Mouse (Mus musculus): ENCODE measurements around the gene Mkrn1. TPM values are rescaled to one million over a fixed set of nuclear protein-coding genes. Genes with fewer than 3 reads are reported as not detected.
"Not testable (repeated sequence)": the region's sequence is repeated elsewhere in the genome, so short reads cannot be mapped to it uniquely, and the experiment has no call there.

The Mkrn1 gene
- polyA plus RNA-seq, 1 experiment from 2014 or later = 45.0 TPM

DNA sequence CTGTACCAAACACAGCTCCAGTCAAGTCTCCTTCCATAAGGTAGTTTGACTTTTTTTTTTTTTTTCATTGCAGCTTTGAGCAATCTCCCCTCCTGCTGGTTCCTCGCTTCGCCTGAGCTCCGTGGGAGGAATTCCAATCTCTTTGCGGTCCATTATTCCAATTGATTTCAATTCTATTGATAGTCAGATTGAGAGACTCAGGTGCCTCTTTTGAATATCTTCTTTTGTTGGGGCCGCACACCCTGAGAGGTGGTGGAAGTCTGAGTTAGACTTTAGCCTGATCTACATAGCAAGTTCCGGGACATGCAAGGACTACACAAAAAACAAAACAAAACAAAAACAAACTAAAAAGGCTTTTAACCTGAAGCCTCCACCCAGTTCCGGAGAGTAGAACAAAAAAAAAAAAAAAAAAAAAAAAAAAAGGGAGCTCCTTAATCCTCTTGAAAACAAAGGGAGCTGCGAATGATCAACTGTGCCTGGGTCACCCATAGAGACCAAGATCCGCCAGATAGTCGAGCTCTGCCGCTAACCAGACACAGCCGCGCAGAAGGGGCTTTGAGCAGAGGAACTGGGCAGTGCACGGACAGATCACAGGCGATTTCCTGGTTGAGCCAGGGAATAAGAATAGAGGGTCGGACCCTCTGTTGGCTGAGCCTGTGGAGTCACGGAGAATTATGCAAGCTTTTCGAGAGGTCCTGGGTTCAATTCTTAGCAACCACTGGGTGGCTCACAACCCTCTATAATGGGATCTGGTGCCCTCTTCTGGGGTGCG lies 25.7 kb upstream of the Mkrn1 start:
- no peak for ATAC-seq (ENCODE audit: insufficient number of reproducible peaks, insufficient read depth, low FRiP score, low TSS enrichment, low read depth)
- Histone ChIP-seq H3K27ac (no peak overlapping the region), H3K36me3 (no peaks in the 10 kb centered on the region), H3K4me1 (replicated peaks) (no peaks in the 10 kb centered on the region; the same call in 1 of the 2 replicates), H3K4me2 (no peak overlapping the region; the same call in 1 of the 2 replicates), H3K4me3 (replicated peaks) (no peak overlapping the region), H3K9me3 (no peaks in the 10 kb centered on the region), H3K9ac (replicated peaks) (no peak overlapping the region), H3K27me3 (no peaks in the 10 kb centered on the region)
- 30% methylated on average over 19 of the region's 19 CpGs for WGBS

DNA sequence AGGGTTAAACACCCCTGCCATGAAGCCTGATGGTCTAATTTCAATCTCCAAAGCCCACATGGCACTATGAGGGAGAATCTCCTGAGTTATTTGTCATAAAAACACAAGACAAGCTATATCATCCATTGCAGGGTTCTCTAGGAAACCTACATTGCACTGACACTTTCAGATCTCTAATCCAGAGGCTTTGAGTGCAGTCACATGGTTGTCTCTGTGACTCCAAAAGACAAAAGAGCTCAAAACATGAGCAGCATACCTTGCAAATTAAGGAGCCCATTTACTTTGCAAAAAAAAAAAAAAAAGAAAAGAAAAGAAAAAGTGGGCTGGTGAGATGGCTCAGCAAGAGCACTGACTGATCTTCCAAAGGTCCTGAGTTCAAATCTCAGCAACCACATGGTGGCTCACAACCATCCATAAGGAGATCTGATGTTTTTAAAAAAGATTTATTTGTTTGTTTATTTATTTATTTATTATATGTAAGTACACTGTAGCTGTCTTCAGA lies 22.6 kb upstream of the Mkrn1 start:
- ATAC-seq (ENCODE audit: insufficient number of reproducible peaks, insufficient read depth, low FRiP score, low TSS enrichment, low read depth) = no peak

GRCm38 (mm10) chr6:39440207-39440606 lies 19.9 kb upstream of the Mkrn1 start:
- Histone ChIP-seq H3K27me3 (no peaks in the 10 kb centered on the region; the same call in 1 of the 2 replicates), H3K27ac (no peak overlapping the region), H3K4me1 (replicated peaks) (no peaks in the 10 kb centered on the region), H3K4me2 (no peak overlapping the region), H3K4me3 (replicated peaks) (no peak overlapping the region), H3K36me3 (no peaks in the 10 kb centered on the region), H3K9me3 (no peaks in the 10 kb centered on the region), H3K9ac (replicated peaks) (no peak overlapping the region)
- no peak for ATAC-seq (ENCODE audit: insufficient number of reproducible peaks, insufficient read depth, low FRiP score, low TSS enrichment, low read depth)

More for the DNA sequence above, 22.6 kb upstream of the Mkrn1 start:
- H3K4me3 ChIP-seq (replicated peaks) = no peak overlapping the region
- H3K4me2 ChIP-seq = no peak overlapping the region
- no peaks in the 10 kb centered on the region; the same call in 1 of the 2 replicates for H3K27me3 ChIP-seq
- no peaks in the 10 kb centered on the region for H3K4me1 ChIP-seq (replicated peaks)
- no peak overlapping the region for H3K9ac ChIP-seq (replicated peaks)
- no peaks in the 10 kb centered on the region for H3K36me3 ChIP-seq
- no peak overlapping the region for H3K27ac ChIP-seq
- no peaks in the 10 kb centered on the region for H3K9me3 ChIP-seq

GRCm38 (mm10) chr6:39437519-39437918 lies 17.3 kb upstream of the Mkrn1 start:
- 88% methylated on average over 6 of the region's 6 CpGs for WGBS
- ATAC-seq (ENCODE audit: insufficient number of reproducible peaks, insufficient read depth, low FRiP score, low TSS enrichment, low read depth); H3K9me3 ChIP-seq; H3K4me3 ChIP-seq (replicated peaks); H3K4me2 ChIP-seq; H3K27me3 ChIP-seq; H3K36me3 ChIP-seq; H3K4me1 ChIP-seq (replicated peaks); H3K9ac ChIP-seq (replicated peaks); H3K27ac ChIP-seq: not testable (repeated sequence)

GRCm38 (mm10) chr6:39435875-39436274 lies 15.6 kb upstream of the Mkrn1 start:
- Histone ChIP-seq H3K36me3 (no peaks in the 10 kb centered on the region), H3K4me2 (no peak overlapping the region), H3K9ac (replicated peaks) (no peak overlapping the region), H3K9me3 (no peaks in the 10 kb centered on the region), H3K27ac (no peak overlapping the region), H3K4me3 (replicated peaks) (no peak overlapping the region), H3K27me3 (no peaks in the 10 kb centered on the region; the same call in 1 of the 2 replicates), H3K4me1 (replicated peaks) (no peaks in the 10 kb centered on the region)
- no peak for ATAC-seq (ENCODE audit: insufficient number of reproducible peaks, insufficient read depth, low FRiP score, low TSS enrichment, low read depth)
- WGBS = 86% methylated on average over 5 of the region's 5 CpGs

DNA sequence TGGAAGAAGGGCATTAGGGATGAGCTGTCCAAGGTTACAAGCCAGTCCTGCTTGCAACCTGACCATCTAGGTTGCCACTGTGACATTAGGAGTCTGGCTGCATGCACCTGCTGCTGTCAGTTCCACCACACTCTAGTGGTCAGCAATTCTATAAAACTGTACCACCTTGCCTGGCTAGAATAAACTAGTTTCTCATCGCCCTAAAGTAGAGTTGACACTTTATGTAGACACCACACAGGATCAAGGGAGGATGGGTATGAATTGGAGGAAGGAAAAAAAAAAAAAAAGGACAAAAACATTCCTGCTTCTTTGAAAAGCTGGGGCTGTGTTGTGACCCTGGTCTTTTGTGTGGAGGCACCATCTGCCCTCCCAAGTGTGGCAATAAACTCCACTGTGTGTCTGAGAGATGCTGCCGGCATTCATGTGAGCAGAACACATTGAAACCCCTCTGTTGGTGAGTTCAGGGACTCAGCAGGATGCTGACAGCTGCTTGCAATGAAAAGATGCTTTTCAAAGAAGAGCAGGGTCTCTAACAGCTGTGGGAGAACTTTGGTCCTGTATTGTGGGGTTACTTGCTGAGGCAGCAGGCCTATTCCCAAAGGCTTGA lies 14.7 kb upstream of the Mkrn1 start:
- Histone ChIP-seq H3K4me1 (replicated peaks) (no peaks in the 10 kb centered on the region), H3K36me3 (no peaks in the 10 kb centered on the region), H3K9ac (replicated peaks) (no peak overlapping the region), H3K27ac (no peak overlapping the region), H3K4me3 (replicated peaks) (no peak overlapping the region), H3K9me3 (no peaks in the 10 kb centered on the region), H3K4me2 (no peak overlapping the region), H3K27me3 (no peaks in the 10 kb centered on the region; the same call in 1 of the 2 replicates)
- WGBS = 68% methylated on average over 2 of the region's 2 CpGs
- no peak for ATAC-seq (ENCODE audit: insufficient number of reproducible peaks, insufficient read depth, low FRiP score, low TSS enrichment, low read depth)

DNA sequence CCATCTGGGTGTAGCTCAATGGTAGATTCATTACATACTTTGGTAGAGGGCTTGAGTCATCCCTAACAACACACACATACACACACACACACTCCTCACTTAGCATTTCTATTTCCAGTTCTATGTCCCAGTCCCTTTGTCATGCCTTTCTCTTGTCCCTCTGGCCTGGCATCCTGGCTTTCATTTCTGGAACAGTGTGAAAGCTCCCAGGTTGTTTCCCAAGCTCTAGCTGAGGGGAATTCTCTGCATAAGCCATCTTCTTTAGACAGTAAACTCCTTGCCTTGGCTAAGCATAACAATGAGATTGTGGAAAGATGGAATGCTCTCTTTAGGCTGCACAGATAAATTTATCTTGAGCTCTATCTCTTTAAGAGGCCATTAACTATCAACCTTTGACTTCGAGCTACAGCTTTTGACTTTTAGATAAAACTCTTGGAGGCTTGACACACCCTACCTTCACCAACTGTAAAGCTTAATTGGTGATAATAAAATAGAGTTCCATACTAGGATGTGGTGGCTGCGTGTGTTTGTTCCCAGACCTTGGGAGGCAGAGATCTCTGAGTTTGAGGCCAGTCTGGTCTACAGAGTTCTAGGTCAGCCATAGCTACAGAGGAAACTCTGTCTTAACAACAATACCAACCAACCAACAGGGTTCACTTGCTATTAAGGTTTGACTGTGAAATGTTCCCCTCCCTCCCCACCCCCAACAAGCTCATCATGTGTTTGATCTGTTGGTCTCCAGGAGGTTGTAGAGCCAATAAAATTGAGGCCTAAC lies 14.0 kb upstream of the Mkrn1 start:
- WGBS = 83% methylated on average over 2 of the region's 2 CpGs
- Histone ChIP-seq H3K27ac (no peak overlapping the region), H3K4me1 (replicated peaks) (no peaks in the 10 kb centered on the region), H3K9me3 (no peaks in the 10 kb centered on the region), H3K9ac (replicated peaks) (no peak overlapping the region), H3K4me2 (no peak overlapping the region), H3K27me3 (no peaks in the 10 kb centered on the region; the same call in 1 of the 2 replicates), H3K36me3 (no peaks in the 10 kb centered on the region), H3K4me3 (replicated peaks) (no peak overlapping the region)
- ATAC-seq (ENCODE audit: insufficient number of reproducible peaks, insufficient read depth, low FRiP score, low TSS enrichment, low read depth) = no peak

GRCm38 (mm10) chr6:39433701-39434100 lies 13.4 kb upstream of the Mkrn1 start:
- no peak for ATAC-seq (ENCODE audit: insufficient number of reproducible peaks, insufficient read depth, low FRiP score, low TSS enrichment, low read depth)
- H3K9me3 ChIP-seq = no peaks in the 10 kb centered on the region
- no peaks in the 10 kb centered on the region for H3K36me3 ChIP-seq
- H3K4me3 ChIP-seq (replicated peaks) = no peak overlapping the region
- no peaks in the 10 kb centered on the region for H3K4me1 ChIP-seq (replicated peaks)
- H3K9ac ChIP-seq (replicated peaks) = no peak overlapping the region
- H3K27me3 ChIP-seq = no peaks in the 10 kb centered on the region
- H3K27ac ChIP-seq = no peak overlapping the region
- H3K4me2 ChIP-seq = no peak overlapping the region

- no peaks in the 10 kb centered on the region for H3K9me3 ChIP-seq
Measured at GRCm38 (mm10) chr6:39433174-39433573, 12.9 kb upstream of the Mkrn1 start.

DNA sequence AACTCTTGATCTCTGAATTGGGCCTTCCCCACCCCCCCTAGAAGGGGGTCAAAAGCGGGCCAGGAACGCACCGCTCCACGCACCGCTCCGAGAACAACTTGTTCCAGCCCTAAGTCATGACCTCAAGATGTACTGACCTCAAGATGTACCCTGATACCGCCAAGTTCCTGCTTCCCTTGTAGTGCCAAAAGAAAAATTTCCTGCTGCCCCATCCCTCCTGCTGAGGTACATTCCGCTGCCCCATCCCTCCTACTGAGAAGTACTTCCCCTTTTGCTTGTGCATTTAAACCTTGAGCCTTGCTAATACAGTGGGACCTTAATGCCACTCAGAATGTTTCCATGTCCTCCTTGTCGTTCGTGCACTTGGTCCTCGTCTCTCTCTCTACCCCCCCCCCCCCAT lies 10.5 kb upstream of the Mkrn1 start:
- no peaks in the 10 kb centered on the region for H3K4me1 ChIP-seq (replicated peaks)
- H3K27me3 ChIP-seq = no peaks in the 10 kb centered on the region
- H3K36me3 ChIP-seq = no peaks in the 10 kb centered on the region
- no peak overlapping the region for H3K27ac ChIP-seq
- H3K4me3 ChIP-seq (replicated peaks) = no peak overlapping the region
- H3K4me2 ChIP-seq = no peak overlapping the region
- ATAC-seq (ENCODE audit: insufficient number of reproducible peaks, insufficient read depth, low FRiP score, low TSS enrichment, low read depth) = no peak
- H3K9ac ChIP-seq (replicated peaks) = no peak overlapping the region
- no peaks in the 10 kb centered on the region for H3K9me3 ChIP-seq
- 75% methylated on average over 11 of the region's 11 CpGs for WGBS

More at GRCm38 (mm10) chr6:39433174-39433573, 12.9 kb upstream of the Mkrn1 start:
- Histone ChIP-seq H3K36me3 (no peaks in the 10 kb centered on the region), H3K27ac (no peak overlapping the region), H3K27me3 (no peaks in the 10 kb centered on the region), H3K4me3 (replicated peaks) (no peak overlapping the region), H3K4me2 (no peak overlapping the region), H3K9ac (replicated peaks) (no peak overlapping the region), H3K4me1 (replicated peaks) (no peaks in the 10 kb centered on the region)
- ATAC-seq (ENCODE audit: insufficient number of reproducible peaks, insufficient read depth, low FRiP score, low TSS enrichment, low read depth) = no peak
- WGBS = 88% methylated on average over 4 of the region's 4 CpGs

Data from limb, embryonic 12.5 days (tissue).